Mouse (Mus musculus): Measurements from ENCODE around the gene Naglu.

DNA sequence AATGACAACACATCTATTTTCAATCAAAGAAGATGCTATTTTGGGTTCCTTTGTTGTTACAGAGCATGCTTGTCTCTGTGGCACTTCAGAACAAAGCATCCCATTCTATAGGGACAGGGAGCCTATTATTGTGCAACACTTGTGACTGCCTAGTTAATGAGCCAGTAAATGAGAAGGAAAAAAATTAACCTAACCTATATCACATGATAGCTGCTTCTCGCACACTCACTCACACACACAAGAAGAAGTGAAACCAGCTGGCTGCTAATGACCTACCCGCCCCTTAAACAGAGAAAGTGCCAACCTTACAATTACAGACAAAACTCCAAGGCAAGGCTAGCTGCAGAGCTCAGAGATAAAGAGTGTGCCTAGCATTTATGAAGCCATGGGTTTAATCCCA lies 45.8 kb downstream of the Naglu start:
- TF ChIP-seq CTCF (IDR thresholded peaks at IDR 0.05; ENCODE audit: borderline replicate concordance, insufficient read depth, low read length) (no peak), POLR2A (IDR thresholded peaks at IDR 0.05; ENCODE audit: low read depth, low read length) (no peak)

Data from embryonic fibroblast, embryonic 13.5 days (primary cell).